Mouse (Mus musculus) myocyte (in vitro differentiated cells): ENCODE measurements around the gene Mdh1b. TPM values are rescaled to one million over a fixed set of nuclear protein-coding genes. Genes with fewer than 3 reads are reported as not detected.

Source experiments
- H3K27me3 ChIP-seq: one replicate; pipeline ENCODE4 v1.6.1; 2011; ENCODE audit not compliant: control insufficient read depth, insufficient read depth, insufficient read length
- H3K36me3 ChIP-seq: one replicate; pipeline ENCODE4 v1.6.1; 2011; ENCODE audit not compliant: control insufficient read depth, insufficient read depth
- H3K4me2 ChIP-seq: one replicate; pipeline ENCODE4 v1.6.1; 2011; ENCODE audit warnings: low read depth, control low read depth
- H3K4me3 ChIP-seq: one replicate; pipeline ENCODE4 v1.5.1; 2011; ENCODE audit warnings: mild to moderate bottlenecking, control low read depth, moderate library complexity
- H3K79me2 ChIP-seq: one replicate; pipeline ENCODE4 v1.6.1; 2011; ENCODE audit not compliant: control insufficient read depth, insufficient read depth
- H3ac ChIP-seq: one replicate; pipeline ENCODE4 v1.6.1; 2011; ENCODE audit not compliant: control insufficient read depth, insufficient read length
- CEBPB ChIP-seq: IDR thresholded peaks from 2 replicates; pipeline ENCODE4 v1.6.1; 2011; ENCODE audit warnings: mild to moderate bottlenecking, moderate library complexity; ENCODE audit not compliant: poor library complexity, insufficient read depth, severe bottlenecking
- E2F4 ChIP-seq: IDR thresholded peaks from one replicate; pipeline ENCODE4 v1.6.1; 2011; ENCODE audit warnings: mild to moderate bottlenecking, control low read depth, moderate library complexity; ENCODE audit not compliant: insufficient read depth
- MAX ChIP-seq: IDR thresholded peaks from one replicate; pipeline ENCODE4 v1.6.1; 2011; ENCODE audit warnings: low read depth, mild to moderate bottlenecking, control low read depth
- MYOD1 ChIP-seq, 3 experiments: IDR thresholded peaks; one replicate each; pipeline ENCODE4 v1.6.1; 2011; ENCODE audit warnings: control low read depth in 2 of 3, low read depth in 2 of 3, mild to moderate bottlenecking in 2 of 3, moderate library complexity in 1 of 3; ENCODE audit not compliant: insufficient read length in 2 of 3, control insufficient read depth in 1 of 3
- MYOG ChIP-seq, 3 experiments: IDR thresholded peaks; one replicate each; pipeline ENCODE4 v1.6.1; 2011; ENCODE audit warnings: control low read depth in 2 of 3, low read depth in 2 of 3, mild to moderate bottlenecking in 2 of 3; ENCODE audit not compliant: insufficient read length in 2 of 3, control insufficient read depth in 1 of 3, insufficient read depth in 1 of 3
- POLR2A ChIP-seq: IDR thresholded peaks from one replicate; pipeline ENCODE4 v1.6.1; 2011; ENCODE audit warnings: low read depth, mild to moderate bottlenecking, control low read depth, moderate library complexity; ENCODE audit not compliant: insufficient read length
- POLR2AphosphoS2 ChIP-seq: IDR thresholded peaks from one replicate; pipeline ENCODE4 v1.6.1; 2011; ENCODE audit warnings: low read depth, control low read depth; ENCODE audit not compliant: insufficient read length
- REST ChIP-seq: IDR thresholded peaks from one replicate; pipeline ENCODE4 v1.6.1; 2011; ENCODE audit warnings: mild to moderate bottlenecking, control low read depth, moderate library complexity; ENCODE audit not compliant: insufficient read depth, insufficient read length
- SRF ChIP-seq: IDR thresholded peaks from one replicate; pipeline ENCODE4 v1.6.1; 2011; ENCODE audit warnings: low read depth; ENCODE audit not compliant: control insufficient read depth, insufficient read length
- TCF12 ChIP-seq: IDR thresholded peaks from one replicate; pipeline ENCODE4 v1.6.1; 2011; ENCODE audit warnings: mild to moderate bottlenecking, control low read depth; ENCODE audit not compliant: poor library complexity, insufficient read depth, severe bottlenecking
- TCF3 ChIP-seq: IDR thresholded peaks from one replicate; pipeline ENCODE4 v1.6.1; 2011; ENCODE audit warnings: low read depth, control low read depth; ENCODE audit not compliant: insufficient read length
- USF1 ChIP-seq: IDR thresholded peaks from one replicate; pipeline ENCODE4 v1.6.1; 2011; ENCODE audit warnings: low read depth, mild to moderate bottlenecking, control low read depth, moderate library complexity
- polyA plus RNA-seq: library from polyadenylated mRNA; unstranded; fragments of >200 nt; fragmentation: generic; extraction: Trizol; gene quantifications from one replicate; pipeline ENCODE4 v1.2.1, GENCODE M21; 2012; ENCODE audit warnings: missing spikeins

Mdh1b gene
- polyA plus RNA-seq, 1 experiment, result 0.05 TPM

- no peaks in the 10 kb centered on the region for H3K36me3 ChIP-seq
- H3ac ChIP-seq, result no peak overlapping the region
- no peaks in the 10 kb centered on the region for H3K27me3 ChIP-seq
- TF ChIP-seq MAX (no peak), TCF3 (no peak), CEBPB (no peak), TCF12 (no peak), POLR2AphosphoS2 (no peak), MYOD1 (IDR thresholded peaks at IDR 0.05; ENCODE audit: control insufficient read depth in 1 of 3, insufficient read length in 2 of 3, low read depth in 2 of 3) (no peak), POLR2A (no peak), E2F4 (no peak)
- peak overlapping the region; percentile 93 for H3K4me2 ChIP-seq
- peaks cover 17% of the 10 kb centered on the region for H3K79me2 ChIP-seq
- H3K4me3 ChIP-seq, result peak overlapping the region; percentile 52
These were observed 322 bp downstream of the Mdh1b start for GRCm38 (mm10) chr1:63729796-63730195.

DNA sequence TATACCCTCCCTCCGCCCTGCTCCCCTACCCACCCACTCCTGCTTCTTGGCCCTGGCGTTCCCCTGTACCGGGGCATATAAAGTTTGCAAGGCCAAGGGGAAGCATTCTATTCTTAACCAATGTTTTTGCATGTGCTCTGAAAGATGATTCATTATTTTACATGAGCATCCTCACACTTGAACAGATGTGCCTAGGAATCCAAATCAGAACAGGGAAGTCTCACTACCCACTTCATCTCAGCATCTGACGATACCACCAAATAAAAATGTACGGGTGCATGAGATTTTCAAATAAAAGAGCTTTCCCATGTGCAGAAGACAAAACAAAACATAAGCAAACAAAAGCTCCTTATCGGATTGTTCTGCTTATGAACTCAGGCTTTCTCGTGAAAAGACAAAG is 10.0 kb downstream of the Mdh1b start:
- H3K4me3 ChIP-seq, result no peak overlapping the region
- no peaks in the 10 kb centered on the region for H3K79me2 ChIP-seq
- no peaks in the 10 kb centered on the region for H3K27me3 ChIP-seq
- H3K4me2 ChIP-seq, result no peak overlapping the region
- no peaks in the 10 kb centered on the region for H3K36me3 ChIP-seq
- H3ac ChIP-seq, result no peak overlapping the region
- TF ChIP-seq POLR2A (no peak), REST (no peak), MYOG (IDR thresholded peaks at IDR 0.05; ENCODE audit: control insufficient read depth in 1 of 3, insufficient read depth in 1 of 3, insufficient read length in 2 of 3, low read depth in 2 of 3) (no peak), MAX (no peak), MYOD1 (IDR thresholded peaks at IDR 0.05; ENCODE audit: control insufficient read depth in 1 of 3, insufficient read length in 2 of 3, low read depth in 2 of 3) (no peak), TCF3 (no peak), POLR2AphosphoS2 (no peak), E2F4 (no peak), CEBPB (no peak), USF1 (no peak)

- Histone ChIP-seq H3ac (no peak overlapping the region), H3K36me3 (no peaks in the 10 kb centered on the region), H3K4me3 (no peak overlapping the region), H3K79me2 (no peaks in the 10 kb centered on the region), H3K27me3 (no peaks in the 10 kb centered on the region), H3K4me2 (no peak overlapping the region)
- no peak for TF ChIP-seq SRF
- no peak for TF ChIP-seq E2F4
- TF ChIP-seq MAX, result no peak
- TF ChIP-seq POLR2A, result no peak
- no peak for TF ChIP-seq MYOG (IDR thresholded peaks at IDR 0.05; ENCODE audit: control insufficient read depth in 1 of 3, insufficient read depth in 1 of 3, insufficient read length in 2 of 3, low read depth in 2 of 3)
- TF ChIP-seq TCF12, result no peak
- TF ChIP-seq TCF3, result no peak
- no peak for TF ChIP-seq CEBPB
- TF ChIP-seq REST, result no peak
- no peak for TF ChIP-seq MYOD1 (IDR thresholded peaks at IDR 0.05; ENCODE audit: control insufficient read depth in 1 of 3, insufficient read length in 2 of 3, low read depth in 2 of 3)
- no peak for TF ChIP-seq USF1
These were observed 21.2 kb downstream of the Mdh1b start for GRCm38 (mm10) chr1:63708876-63709275.

GRCm38 (mm10) chr1:63705733-63706132 is 24.4 kb downstream of the Mdh1b start:
- Histone ChIP-seq H3K79me2 (no peaks in the 10 kb centered on the region), H3K36me3 (no peaks in the 10 kb centered on the region), H3K4me2 (peak overlapping the region; percentile 80), H3ac (no peak overlapping the region), H3K4me3 (no peak overlapping the region), H3K27me3 (no peaks in the 10 kb centered on the region)
- TF ChIP-seq SRF, result no peak
- TF ChIP-seq CEBPB, result no peak
- no peak for TF ChIP-seq REST
- TF ChIP-seq MYOG (IDR thresholded peaks at IDR 0.05; ENCODE audit: control insufficient read depth in 1 of 3, insufficient read depth in 1 of 3, insufficient read length in 2 of 3, low read depth in 2 of 3), result no peak
- TF ChIP-seq POLR2AphosphoS2, result no peak
- no peak for TF ChIP-seq TCF12
- TF ChIP-seq E2F4, result no peak
- TF ChIP-seq USF1, result no peak
- TF ChIP-seq MAX, result no peak
- no peak for TF ChIP-seq POLR2A
- no peak for TF ChIP-seq MYOD1 (IDR thresholded peaks at IDR 0.05; ENCODE audit: control insufficient read depth in 1 of 3, insufficient read length in 2 of 3, low read depth in 2 of 3)

DNA sequence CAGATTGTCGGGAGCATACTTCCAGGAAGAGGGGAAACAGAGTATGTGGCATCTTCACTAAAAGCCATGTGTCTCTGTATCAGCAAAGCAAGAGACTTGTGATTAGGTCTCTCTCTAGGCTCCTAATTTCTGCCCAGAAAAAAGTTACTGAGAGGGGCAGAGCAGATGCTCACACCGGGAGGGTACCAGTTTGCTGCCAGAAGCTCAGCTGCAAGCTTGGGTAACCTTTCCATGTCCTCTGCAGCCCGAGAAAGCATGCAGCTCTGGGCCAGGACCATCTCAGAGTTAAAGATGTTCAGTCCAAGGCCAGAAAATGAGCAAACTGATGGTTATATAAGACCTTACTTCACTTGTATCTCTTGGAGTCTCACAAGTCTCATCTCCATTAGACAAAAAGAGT is 33.3 kb downstream of the Mdh1b start:
- TF ChIP-seq E2F4, result no peak
- no peak for TF ChIP-seq MYOD1 (IDR thresholded peaks at IDR 0.05; ENCODE audit: control insufficient read depth in 1 of 3, insufficient read length in 2 of 3, low read depth in 2 of 3)
- TF ChIP-seq SRF, result no peak
- no peak for TF ChIP-seq POLR2A
- TF ChIP-seq USF1, result no peak
- no peak for TF ChIP-seq MYOG (IDR thresholded peaks at IDR 0.05; ENCODE audit: control insufficient read depth in 1 of 3, insufficient read depth in 1 of 3, insufficient read length in 2 of 3, low read depth in 2 of 3)
- Histone ChIP-seq H3K79me2 (no peaks in the 10 kb centered on the region), H3ac (no peak overlapping the region), H3K4me3 (no peak overlapping the region), H3K4me2 (no peak overlapping the region), H3K36me3 (no peaks in the 10 kb centered on the region), H3K27me3 (no peaks in the 10 kb centered on the region)
